Mouse (Mus musculus): Measurements from ENCODE around the gene Chmp6.

The Chmp6 gene

DNA sequence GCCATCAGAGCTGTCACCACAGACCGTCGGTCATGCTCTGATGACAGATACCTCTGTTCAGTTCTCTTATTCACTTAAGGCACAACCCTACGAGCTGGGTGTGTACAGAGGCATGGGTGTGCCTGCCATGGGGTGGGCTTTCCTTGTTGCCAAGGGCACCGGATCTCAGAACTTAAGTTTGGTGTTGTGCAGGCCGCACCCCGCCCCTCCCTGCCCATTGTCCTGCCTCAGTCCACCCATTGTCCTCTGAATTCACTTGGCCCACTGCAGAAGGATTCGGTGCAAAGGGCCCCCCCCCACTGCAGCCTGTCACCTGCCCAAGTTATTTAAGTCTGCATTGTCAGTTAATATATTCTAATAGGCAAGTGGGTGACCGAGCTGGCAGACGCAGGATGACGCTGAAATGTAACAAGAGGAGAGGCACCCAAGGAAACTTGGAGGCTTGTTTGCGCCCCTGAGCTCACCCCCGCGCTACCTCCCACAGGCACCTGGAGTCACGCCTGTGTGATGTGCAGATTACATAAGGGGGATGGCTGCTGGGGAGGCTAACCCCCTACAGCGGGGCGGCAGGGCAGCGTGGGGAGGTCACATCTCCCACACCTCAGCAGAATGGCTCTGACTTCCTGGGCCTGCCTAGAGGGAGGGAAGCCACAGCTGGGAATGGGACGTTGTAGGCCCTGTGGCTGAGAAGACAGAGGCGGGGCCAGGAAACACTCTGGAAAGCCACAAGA is 24.7 kb downstream of the Chmp6 start:
- DNase-seq (ENCODE audit: low spot score), result no peak

DNA sequence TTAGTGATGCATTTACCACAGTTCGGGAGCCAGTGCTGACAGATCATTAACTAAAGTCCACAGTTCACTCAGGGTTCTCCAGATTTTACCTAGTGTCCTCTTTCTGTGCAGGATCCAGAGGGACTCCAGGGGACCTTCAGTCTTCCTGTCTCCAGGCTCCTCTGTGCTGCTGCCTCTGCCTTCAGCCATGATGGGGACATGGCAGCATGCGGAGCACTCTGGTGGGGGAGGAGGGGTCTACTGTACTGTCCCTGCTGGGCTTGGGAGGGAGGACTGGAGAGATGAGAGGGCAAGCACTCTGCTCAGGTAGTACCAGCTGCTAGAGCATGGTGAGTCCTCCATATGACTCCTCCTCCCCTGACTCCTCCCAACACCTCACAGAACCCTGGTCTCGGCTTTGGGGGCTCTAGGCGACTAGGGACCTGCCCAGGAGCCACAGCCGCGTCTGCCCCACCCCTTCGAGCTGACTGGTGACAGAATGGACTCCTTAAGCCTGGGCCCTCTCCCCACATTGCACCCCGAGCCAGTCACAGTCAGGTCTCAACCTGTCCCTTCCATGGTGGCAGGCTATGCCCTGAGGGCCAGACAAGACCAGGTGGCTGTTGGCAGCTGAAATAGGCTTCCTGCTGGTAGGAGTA is 26.0 kb downstream of the Chmp6 start:
- DNase-seq (ENCODE audit: low spot score), result no peak

DNA sequence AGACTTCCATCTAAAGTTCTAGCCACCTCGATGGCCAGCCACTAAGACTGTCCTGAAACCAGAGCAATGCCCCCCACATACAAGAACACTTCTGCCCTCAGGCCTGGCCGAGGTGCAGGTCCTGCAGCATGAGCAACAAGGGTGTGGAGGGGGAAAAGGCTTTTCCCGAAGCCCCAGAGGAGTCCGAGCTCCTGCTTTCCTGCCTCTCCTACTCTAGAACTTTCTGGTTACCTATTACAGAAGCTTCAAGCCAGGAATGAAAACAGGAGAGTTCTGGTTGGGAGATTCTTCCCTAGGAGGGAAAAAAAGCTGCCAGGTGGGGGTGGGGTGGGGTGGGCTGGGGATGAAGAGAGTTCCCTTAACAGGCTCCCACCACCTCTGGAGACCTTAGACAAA is 26.5 kb downstream of the Chmp6 start:
- no peak for DNase-seq (ENCODE audit: low spot score)

DNA sequence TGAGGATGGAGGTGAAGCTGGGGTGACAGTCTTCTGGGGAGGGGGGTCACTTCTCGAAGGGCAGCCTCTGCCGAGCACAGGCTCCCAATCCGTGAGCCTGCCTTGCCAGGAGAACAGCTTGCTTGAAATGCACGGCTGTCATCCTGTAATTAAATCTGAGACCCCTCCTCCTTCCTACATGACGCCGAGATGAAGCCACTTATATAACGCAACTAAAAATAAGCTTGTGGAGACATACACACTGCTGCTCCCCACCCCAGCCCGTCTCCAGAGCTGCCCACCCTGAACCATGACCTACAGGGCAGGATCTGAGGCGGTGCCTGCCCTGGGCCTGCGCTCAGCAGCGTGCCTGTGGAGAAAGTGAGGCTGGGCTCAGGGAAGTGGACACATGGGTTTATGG is 26.9 kb downstream of the Chmp6 start:
- no peak for DNase-seq (ENCODE audit: low spot score)

DNA sequence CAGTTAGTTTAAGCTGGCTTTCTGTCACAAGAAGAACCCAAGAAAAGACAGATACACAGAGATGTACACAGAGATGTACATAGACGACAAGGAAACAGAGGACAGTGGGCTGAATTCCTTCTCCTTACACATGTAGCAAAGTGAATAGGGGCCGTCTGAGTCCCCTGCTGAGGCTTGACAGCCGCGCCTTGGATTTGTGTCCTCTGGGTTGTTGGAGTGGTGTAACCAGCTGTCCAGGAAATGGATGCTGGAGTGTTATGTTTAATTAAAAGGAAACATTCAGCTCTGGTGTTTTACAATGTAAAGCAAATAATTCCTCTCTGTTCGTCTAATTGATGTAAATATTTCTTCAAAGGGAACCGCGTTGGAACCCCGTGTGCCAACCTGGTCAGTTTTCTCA is 28.6 kb downstream of the Chmp6 start:
- no peak for DNase-seq (ENCODE audit: low spot score)

DNA sequence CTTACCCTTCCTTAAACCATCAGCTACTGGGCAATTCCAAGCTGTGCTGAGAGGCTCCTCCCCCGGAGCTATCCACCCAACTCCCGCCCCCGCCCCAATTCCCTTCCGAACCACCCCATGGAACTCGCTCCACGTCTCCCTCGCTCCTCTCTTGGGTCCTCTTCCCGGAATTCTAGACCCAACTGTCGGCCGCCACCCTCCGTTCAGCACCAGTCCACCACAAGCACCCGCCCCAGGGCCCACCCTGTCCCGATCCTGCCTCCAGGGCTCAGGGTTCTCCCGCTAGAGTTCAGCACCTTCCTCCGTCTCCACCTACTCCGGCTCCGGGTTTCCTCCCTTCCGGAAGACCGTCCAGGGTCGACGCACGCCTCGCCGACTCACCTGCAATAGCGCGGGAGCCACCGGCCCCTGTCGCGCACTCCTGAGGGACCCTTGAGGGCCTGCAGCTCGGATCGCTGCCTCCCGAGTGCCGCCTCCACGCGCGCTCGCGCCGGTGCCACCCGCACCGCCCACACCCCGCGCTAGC is 29.0 kb downstream of the Chmp6 start:
- DNase-seq (ENCODE audit: low spot score), result peak; percentile 57

DNA sequence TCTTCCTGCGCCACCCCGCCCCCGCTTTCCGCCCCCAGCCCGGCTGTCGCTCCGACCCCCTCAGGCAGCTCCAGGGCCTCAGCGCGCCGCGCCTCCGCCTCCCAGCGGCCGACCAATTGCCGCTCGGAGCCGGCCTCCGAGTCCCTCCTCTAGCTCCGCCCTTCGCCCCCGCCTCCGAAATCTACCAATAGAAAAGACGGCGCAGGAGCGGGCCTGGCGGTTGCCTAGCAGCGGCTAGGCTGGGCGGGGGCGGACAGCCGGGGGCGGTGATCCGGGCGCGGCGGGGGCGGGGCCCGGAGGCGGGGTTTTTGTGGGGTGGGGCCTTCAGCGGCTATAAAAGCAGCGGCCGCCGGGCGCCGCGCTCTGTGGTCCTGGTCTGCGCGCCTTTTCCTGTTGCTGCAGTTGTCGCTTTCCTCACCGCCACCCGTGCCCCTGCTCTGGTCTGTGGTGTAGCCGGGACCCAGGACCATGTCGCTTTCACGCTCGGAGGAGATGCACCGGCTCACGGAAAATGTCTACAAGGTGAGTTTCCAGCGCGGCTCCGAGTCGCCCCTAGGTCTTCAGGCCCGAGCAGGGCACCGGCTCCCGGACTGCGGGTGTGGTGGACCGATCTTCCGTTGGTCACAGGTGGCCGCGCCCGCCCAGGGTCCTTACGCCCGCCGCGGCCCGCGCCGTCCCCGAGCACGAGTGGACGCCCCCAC is 29.6 kb downstream of the Chmp6 start, which contains the start of gene Baiap2:
TSS of gene Baiap2 (plus strand) at position 37 of the 701 bp plus-strand sequence.
- DNase-seq (ENCODE audit: low spot score), result peak; percentile 98

DNA sequence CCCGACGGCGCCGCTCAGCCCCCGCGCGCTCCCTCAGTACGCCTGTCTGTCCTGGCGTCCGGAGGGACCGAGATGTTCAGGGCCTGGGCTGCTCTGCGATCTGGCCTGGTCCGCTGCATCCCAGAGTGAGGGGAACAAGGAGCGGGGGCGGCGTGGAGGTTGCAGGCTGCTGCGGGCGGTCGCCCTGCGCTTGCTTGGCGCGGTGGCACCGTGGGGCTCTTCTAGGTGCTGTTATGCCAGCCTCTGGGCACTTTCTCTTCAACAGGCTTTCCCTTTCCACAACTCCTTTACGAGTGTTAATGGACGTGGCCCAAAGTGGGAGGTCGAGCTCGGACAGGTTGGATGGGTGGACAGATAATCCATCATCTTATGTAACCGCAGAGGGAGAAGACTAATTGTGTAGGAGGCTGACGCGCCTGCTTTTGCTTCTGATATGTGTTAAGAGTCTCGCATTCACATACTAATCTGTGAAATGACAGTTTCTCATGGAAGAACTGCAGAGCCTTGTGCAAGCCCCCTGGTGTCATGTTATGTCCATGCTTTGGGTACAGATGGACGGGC is 30.3 kb downstream of the Chmp6 start:
- DNase-seq (ENCODE audit: low spot score), result no peak

DNA sequence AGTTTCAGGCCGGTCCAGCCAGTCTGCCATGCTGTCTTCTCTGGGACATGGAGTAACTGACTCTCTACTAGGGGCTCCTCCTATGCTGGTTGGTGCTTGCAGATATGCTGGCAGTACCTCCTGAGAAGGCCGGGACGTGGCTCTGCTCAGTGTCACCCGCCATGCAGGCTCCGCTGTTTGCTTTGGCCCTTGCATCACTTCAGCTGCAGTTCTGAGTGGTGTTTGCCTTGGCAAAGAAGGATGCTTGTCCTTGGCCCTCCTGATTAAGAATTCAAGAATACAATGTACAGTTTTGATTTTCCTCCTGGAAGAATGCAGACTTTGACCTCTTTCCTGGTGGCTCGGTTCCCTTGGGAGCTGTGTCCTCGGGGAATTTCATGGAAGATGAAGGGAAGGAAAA is 32.1 kb downstream of the Chmp6 start:
- DNase-seq (ENCODE audit: low spot score), result peak; percentile 77

DNA sequence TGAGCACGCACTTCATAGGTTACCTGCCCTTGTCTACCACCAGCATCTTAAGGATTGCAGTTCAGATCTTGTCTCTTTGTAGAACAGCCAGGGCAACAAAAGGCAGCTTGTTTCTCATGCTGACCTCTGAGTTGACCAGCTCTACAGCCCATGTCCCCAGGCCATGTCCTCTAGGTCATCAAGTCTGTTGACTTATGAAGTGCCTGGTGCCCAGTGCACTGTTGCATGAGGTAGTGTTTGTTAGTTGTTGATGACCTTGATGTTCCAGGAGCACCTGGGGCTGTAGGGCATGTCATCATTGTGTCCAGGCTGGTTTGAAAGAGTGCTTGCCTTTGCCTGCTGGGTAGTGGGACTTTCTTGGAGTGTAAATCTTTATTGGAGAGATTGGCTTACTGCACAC is 34.2 kb downstream of the Chmp6 start:
- no peak for DNase-seq (ENCODE audit: low spot score)

DNA sequence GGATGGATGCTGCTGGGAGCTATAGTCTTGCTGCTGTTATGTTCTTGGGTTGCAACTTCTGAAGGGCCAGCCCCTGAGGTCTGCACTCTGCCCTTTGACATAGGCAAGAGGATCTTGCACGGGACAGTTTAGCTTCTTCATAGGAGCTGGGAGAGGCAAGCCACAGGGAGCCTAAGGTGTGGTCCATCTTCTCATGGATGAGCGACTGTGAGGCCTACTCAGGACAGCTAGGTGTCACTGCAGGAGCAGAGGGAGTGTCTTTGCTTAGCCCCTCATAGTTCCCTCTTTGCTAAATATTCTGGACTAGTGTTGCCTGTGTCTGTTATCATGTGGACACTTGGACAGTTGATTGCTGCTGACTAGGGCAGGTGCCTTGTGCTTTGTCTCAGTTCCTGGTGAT is 34.7 kb downstream of the Chmp6 start:
- DNase-seq (ENCODE audit: low spot score), result no peak

DNA sequence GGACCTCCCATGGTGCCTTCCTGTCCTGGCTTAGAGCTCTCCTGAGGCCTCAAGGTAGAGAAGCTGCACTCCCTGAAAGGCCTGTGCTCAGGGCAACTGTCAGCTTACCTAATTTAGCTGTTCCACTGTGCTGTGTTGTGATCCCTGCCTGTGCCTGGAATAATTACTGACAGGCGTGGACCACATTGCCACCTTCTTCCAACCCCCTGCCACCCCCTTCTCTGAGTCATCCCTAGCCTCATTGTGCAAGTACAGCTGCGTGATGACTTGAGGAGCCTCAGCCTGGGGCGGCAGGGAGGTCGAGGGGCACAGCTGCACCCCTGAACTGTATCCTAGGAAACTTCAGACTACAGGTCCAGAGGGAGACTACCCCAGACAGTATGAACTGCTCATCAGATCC is 35.1 kb downstream of the Chmp6 start:
- no peak for DNase-seq (ENCODE audit: low spot score)

DNA sequence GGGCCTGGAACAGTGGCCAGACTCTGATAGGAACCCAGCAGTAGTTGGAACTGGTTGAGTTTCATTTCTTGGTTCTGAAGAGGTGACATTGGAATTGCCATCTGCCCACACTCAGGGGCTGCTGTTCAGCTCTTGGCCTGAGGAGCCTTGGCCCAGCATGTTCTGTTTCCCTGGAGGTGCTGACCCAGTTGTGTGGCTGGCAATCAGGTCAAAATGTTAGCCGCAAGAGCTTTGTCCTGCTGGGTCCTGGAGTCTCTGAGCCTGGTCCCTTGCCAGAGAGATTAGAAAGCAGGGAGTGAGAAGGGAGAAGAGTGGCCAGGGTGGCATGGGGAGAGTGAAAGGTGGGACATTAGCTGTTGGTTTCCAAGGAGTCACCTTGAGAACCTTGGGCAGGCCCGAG is 35.6 kb downstream of the Chmp6 start:
- DNase-seq (ENCODE audit: low spot score), result peak; percentile 39

DNA sequence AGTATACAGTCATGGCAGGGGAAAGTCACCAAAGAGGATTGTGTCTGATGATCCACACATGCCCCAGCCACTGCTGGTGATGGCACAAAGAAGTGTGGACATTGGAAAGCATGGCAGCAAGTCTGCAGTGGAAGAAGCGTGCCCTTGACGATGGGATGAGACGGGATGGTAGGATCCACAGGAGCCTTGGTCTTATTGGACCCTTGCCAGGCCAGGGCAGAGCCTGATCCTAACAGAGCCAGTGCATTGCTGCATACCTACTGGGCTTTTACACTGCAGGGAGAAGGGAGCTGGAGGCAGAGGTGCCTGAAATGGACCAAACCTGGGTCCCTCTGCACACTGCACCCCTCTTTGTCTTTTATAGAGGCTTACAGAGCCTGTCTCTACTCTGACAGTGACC is 37.3 kb downstream of the Chmp6 start:
- no peak for DNase-seq (ENCODE audit: low spot score)

DNA sequence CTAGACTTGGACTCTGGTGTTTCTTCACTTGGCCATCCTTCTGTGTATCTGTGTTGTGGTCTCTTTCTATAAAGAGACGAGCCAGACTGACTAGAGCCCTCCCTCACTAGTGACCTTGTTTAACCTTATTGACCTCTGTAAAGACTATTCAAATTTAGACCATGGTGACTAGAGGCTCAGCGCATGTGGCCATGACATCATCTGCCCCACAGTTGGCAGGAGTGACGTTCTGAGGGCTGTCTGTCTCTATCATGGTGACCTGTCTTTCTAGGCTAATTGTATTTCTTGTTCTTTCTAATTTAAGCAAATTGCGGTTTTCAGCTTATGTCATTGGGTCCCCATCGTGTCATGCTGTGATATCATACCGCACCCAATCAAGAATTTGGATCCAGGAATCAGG is 38.1 kb downstream of the Chmp6 start:
- DNase-seq (ENCODE audit: low spot score), result no peak

DNA sequence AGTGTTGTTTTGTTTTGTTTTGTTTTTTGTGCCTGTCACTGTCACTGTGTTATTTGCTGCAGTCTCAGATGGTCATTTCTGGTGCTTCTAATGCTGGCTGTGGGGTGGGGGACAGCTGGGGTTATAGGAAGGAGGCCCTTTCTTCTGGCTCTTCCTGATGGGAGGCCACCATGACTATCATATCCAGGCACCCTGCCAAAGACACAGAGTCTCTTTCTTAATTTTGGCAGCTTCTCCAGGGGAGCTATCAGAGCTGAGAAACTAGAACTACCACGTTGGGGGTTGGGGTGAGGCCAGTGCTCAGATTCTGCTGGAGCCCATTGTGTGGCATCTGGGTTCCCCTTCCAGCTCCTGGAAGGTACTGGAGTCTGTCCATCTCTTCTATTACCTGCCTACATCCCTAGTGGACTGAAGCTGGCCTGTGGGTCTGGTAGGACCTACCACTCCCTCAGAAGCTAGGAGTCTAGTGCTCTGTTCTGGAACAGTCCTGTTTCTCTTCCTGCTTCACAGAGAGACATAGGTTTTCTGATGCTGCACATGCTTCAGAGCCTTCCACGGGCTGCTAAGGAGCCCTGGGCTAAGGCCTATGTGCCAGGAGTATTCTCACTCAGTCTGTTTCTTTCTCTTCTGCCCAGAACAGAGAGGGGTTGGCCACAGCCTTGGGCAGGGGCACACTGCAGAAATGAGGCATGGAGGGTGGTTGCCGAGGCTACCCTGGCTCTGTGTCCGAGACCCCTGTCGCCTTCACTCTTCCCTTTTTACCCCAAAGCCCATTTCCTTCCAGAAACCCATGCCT is 39.4 kb downstream of the Chmp6 start:
- DNase-seq (ENCODE audit: low spot score), result peak; percentile 89

DNA sequence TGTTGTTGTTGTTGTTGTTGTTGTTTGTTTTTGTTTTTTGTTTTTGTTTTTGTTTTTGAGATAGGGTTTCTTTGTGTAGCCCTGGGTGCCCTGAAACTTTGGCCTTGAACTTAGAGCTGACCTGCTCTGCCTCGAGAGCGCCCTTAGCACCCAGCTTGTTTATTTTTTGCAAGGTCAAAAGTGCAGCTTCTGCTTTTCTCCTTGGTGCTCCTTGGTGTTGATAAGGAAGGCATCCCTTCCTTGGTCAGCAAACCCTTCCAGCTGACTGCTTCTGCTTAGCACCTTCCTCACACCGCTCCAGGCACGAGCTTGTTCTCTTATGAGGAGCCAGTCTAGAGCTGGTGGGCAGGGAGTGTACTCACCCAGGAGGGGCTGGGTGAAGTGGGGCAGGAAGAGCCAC is 41.0 kb downstream of the Chmp6 start:
- no peak for DNase-seq (ENCODE audit: low spot score)

DNA sequence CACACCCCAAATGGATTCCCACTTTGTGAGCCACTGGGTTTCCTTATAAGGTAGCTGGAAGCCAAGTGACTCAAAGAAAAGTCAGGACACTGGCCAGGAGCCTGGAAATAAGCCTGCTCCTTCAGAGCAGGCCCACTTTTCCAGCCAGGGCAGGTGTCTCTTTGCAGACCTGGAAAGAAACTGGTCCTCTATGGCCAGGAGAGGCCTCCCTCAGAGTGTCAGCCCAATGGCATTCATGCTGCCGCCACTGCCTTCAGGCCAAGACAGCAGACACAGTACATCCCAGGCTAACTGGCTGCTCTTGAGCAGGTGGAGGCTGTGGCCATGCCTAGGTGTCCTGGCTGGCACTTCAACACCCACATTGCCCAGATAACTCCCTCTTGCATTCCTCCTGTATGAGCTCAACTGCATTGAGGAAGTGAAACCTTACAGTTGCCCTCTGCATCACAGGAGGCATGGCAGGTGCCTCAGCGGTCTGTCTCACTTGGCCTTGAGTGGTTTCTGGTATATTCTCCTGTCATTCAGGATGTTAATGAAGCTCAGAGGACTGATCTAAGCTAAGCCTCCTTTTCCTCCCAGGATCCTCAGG is 41.6 kb downstream of the Chmp6 start:
- no peak for DNase-seq (ENCODE audit: low spot score)

DNA sequence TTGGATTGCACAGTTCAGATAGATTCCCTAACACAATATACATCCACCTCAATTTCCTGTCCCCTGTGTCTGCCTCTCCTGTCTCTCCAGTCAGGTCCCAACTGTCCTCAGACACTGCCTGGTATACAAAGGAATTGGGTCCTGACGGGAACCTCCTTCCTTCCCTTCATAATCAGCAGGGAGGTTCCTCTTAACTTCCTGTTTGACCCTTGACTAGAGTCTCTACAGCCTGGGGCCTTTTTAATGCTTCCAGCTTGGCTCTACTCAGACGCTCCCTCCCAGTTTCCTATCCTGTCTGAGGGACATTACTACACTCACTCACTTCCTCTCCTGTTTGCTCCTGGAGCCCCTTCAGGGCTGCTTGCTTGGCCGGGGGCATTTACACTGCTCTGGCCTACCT is 42.2 kb downstream of the Chmp6 start:
- no peak for DNase-seq (ENCODE audit: low spot score)

DNA sequence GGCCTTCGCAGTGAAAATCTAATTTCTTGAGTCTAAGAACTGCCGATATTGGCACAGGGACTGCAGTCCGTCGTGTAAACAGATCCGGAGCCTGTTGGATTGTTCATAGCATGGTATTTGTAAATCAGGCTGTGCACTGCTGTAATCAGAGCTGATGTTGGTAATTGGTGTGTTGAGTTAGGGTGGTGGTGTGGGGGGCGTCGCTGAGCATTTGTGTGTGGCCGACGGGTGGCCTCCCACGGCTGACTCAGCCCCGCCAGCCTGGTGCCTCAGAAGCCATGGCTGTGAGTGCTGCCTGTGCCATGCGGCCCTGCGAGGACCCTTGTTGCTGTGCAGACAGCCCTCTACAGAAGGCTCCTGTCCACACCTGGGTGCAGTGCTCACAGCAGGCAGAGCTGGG is 43.3 kb downstream of the Chmp6 start:
- no peak for DNase-seq (ENCODE audit: low spot score)

DNA sequence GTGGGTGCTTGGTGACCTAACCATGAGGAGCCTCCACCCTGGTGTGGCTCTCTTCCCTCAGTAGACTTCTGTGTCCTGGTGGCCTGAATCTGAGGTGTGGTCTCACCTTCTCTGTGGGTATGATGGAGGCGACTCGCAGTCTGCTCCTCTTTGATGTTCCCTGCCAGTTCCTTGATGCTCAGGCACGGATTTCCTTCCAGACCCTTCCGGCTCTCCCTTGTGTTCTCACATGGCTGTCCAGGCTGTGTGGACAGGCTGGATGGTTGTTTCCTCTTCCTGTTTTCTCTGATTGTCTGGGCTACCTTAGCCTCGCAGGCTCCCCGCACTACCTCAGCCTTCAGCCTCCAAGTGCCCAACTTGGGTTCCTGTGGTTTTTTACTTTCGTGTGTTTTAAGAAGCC is 45.6 kb downstream of the Chmp6 start:
- no peak for DNase-seq (ENCODE audit: low spot score)

DNA sequence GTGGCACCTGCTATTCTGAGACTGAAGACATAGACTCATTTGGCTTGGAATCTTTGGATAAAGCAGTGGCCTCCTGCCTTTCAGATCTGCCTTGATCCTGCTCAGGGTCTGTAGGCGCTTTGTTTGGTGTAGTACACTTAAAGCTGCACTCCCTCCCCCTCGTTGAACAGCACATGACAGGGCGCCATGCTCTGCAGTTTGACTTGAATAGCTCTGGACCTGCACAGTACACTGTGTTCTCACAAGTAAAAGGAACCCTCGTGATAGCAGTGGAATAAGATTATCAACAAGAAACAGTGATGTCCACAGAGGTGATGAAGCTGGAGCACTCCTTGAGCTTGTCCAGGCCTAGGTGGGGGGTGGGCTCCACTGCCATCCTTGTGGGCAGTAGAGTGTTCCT is 46.5 kb downstream of the Chmp6 start:
- DNase-seq (ENCODE audit: low spot score), result no peak
